Mouse (Mus musculus) ES-Bruce4 (cell line): Measurements from ENCODE around the gene Nup188.

Experiments used
- CTCF ChIP-seq: IDR thresholded peaks from one replicate; pipeline ENCODE4 v1.8.1; 2011; ENCODE audit warnings: low read depth, low read length
- EP300 ChIP-seq: IDR thresholded peaks from 2 replicates; pipeline ENCODE4 v1.6.1; 2011; ENCODE audit warnings: low read depth, low read length; ENCODE audit not compliant: insufficient read depth
- POLR2A ChIP-seq: IDR thresholded peaks from one replicate; pipeline ENCODE4 v1.8.1; 2011; ENCODE audit warnings: low read length; ENCODE audit not compliant: insufficient read depth

- TF ChIP-seq CTCF: no peak
- no peak for TF ChIP-seq POLR2A
- no peak for TF ChIP-seq EP300
Measured at GRCm38 (mm10) chr2:30237881-30238280, 48.3 kb upstream of the Nup188 start.
